Mouse (Mus musculus) testis, adult 2 months (tissue): ENCODE results near the gene Dst.

ENCODE experiments used
- CTCF ChIP-seq: fragments of 200-500 bp; IDR thresholded peaks from 2 replicates; pipeline ENCODE4 v1.5.1; 2012; ENCODE audit warnings: low read depth, mild to moderate bottlenecking, inconsistent platforms, low read length, moderate library complexity; ENCODE audit not compliant: control insufficient read depth, insufficient read depth, insufficient replicate concordance
- POLR2A ChIP-seq: fragments of 200-500 bp; IDR thresholded peaks from 2 replicates; pipeline ENCODE4 v1.6.1; 2012; ENCODE audit warnings: low read depth, mild to moderate bottlenecking, inconsistent platforms, low read length, moderate library complexity; ENCODE audit not compliant: control insufficient read depth

GRCm38 (mm10) chr1:34125148-34125547, 217.1 kb downstream of the Dst start:
- TF ChIP-seq CTCF: no peak
- TF ChIP-seq POLR2A: no peak
